Mouse (Mus musculus): ENCODE results near the gene Gucy1b1.

Gucy1b1 gene

DNA sequence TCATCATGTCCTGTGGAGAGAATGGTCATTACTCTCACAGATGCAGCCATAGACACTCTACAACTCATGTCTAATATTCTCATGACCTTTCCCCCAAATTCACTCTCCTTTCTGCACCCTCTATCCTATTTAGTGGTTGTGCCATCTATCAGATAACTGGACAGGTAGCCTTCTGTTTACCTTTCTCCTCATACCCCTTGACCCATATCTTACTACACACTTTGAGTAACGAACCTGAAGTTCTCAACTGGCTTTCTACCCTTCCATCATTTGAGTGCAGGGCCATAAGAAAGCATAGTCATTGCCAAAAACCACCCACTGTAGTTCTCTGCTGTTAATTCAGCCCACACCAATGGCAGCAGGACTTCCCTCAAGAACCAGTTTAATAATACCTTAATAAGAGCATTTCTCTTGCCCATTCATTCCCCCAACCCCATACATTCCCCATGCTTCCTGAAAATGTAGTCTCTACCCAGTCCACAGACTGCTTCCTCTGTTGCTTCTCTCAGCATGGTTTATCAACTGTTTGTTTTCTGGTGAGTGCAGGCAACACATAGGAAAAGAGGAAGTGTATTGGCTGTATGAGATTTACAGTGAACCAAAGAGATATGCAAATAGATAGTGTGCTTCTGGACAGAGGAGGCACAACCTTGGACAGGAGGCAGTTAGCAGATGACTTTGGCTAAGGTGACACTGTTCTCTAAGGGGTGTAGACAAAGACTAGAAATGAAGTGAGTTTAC is 44.3 kb downstream of the Gucy1b1 start:
- no peak for DNase-seq

DNA sequence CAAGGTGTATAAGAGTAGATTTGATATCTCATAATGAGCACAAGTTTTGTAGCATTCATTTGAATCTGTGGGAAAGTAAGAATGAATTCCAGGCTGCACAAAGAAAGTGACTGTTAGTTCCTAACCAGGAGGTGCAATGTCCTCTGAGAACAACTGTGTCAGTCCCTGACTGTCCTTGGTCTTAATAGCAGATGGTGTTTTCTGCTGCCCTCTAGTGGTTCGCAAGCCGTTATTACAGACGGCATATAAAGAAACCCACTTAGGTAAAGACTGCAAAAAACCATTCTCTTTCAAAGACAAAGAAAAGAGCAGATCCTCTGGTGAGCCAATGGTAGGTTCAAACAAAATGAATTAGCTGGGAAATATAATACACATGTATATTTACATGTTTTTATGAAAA is 45.3 kb downstream of the Gucy1b1 start:
- DNase-seq: peak; percentile 23

DNA sequence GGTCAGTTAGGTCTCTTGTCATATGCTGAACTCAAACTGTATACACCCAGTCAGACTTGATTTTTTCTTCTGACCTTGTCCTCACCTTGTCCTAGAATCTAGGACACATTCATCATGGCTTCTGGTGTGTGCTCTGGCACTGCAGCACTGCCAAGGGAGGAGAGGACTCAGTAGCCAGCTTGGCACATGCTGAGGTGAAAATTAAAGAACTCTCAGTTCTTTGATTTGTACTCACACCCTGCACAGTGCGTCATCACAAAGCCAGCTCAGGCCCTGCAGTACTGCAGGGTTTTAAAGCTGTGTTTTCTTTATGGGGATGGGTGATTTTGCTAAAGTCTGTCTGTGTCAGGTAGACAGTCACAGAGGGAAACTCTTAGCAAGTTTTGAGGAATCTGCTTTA is 47.2 kb downstream of the Gucy1b1 start:
- no peak for DNase-seq

DNA sequence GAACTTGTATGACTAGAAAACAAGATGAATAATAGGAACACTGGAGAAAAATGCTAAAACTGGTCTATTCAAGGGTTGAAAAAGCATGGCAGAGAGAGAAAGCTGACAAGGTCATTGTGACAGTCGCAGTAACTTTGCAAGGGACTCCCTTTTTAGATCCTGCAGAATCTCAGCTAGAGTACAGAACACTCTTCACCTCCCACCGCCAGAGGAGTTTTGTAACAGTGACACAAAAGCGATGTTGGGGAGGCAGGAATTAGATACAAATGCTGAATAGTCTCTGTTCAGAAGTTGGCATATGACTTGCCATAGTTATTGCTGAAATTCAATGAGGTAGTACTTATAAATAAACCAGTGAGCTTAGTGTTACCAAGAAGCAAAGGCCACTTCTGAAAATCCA is 51.4 kb downstream of the Gucy1b1 start:
- DNase-seq: no peak

DNA sequence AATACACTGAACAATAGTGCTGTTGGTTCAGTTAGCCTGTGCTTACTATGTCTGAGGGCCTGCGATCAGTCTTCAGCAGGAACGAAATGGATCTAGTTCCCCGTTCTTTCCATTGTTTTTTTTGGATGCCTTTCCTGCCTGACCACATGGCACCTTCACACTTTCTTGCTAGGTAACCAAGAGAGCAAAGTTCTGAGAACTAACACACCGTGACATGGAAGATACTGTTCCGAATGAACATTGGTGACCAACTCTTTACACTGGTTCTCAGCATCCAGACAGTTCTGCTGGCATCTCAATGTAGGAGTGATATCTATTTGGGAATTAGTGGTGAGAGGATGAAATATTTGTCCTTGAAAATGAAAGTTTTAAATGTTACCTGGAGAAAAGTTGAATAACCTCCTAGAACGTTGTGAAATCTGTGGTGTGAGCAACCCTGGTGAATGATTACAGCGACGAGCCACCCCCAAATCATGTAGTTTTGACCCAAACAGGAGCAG is 52.0 kb downstream of the Gucy1b1 start:
- no peak for DNase-seq

DNA sequence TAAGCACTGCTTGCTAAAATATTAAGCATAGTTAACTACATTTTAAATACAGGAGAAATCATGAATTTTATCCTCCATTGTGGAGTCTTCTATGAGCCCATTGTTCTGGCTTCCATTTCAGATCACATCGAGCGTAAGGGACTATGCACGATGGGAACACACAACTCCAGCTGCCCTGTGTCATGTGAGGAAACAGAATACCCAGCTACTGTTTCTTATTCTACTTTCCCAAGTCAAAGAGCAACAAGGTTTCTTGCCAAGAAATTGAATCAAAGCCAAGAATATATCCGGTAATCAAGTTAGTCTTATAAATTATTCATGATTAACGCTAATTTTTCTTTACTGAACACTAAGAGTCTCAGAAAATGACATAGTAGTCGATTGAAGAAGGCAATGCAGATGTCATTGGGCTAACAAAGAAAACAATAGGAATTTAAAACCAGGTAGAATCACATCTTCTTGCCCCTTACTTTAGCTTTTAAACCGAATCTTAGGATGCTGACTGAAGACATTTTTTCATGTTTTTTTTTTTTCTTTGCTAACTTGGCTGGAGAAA is 60.3 kb downstream of the Gucy1b1 start:
- no peak for DNase-seq

DNA sequence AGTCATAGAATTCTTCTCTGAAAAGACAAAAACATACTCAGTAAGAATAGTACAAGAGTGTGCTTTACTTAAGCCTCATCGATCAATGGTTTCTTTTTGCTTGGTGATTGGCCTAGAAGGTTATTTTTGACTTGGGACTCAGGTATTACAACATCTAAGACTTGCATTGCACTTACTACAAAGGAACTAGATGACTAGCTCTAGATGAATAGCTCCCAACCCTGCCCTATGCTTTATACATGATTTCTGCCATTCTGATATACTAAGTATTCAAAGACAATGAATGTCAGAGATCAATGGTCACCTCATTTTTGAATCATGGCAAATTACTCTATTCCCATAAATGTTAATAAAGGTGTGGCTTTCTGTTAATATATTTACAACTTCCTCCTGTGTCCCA is 67.5 kb downstream of the Gucy1b1 start:
- DNase-seq: no peak

DNA sequence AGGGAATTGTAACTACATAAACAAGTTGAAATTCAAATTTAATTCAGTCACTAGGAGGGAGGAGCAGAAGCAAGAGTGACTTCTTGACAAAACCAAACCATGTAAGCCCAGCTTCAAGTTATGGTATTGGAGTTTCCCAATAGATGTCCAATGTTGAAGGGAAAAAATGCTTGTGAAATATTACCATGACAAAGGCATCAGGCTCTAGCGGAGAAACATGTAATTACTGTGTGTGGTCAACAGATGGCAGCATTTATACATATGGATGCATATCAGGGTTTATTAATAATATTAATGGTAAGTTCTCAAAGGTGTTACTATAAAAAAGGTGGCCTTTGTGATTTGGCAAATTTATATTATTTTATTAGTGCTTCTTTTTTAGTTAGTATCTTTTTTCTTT is 78.5 kb downstream of the Gucy1b1 start:
- peak; percentile 20 for DNase-seq

DNA sequence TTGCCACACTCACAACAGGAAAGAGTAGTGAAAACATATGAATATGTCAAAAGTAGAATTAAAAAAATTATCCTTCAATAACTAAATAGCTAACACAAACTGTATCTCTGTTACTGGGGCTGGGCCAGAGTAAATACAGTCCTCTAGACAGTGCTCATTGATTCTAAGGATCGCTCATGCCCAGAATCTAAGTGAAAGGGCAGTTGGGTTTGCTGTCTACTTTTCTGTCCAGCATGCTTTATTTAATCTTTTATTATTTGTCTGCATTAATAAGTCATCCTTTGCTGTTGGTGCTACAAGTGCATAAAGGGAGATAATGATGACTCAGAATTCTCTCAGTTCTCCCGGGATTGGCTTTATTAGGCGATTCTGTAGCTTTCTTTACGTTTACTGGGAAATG is 79.1 kb downstream of the Gucy1b1 start:
- DNase-seq: no peak

DNA sequence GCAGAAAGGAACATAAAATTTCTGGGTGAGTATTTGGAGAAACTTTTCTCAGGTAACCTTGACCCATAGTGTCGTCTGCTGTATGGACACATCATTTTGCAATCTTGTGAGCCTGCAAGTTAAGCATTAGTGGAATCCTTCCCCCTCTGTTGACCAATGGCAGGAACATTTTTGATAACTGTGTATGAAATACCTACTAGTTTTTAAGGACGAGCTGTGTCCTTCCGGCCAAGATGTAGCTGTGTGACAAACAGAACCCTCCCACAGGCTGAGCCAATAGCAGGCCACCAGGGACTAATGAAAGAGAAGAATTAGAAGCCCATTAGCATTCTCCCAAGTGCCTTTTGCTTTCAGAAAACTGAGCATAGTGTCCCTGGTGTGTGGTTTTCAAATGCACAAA is 84.0 kb downstream of the Gucy1b1 start:
- no peak for DNase-seq

DNA sequence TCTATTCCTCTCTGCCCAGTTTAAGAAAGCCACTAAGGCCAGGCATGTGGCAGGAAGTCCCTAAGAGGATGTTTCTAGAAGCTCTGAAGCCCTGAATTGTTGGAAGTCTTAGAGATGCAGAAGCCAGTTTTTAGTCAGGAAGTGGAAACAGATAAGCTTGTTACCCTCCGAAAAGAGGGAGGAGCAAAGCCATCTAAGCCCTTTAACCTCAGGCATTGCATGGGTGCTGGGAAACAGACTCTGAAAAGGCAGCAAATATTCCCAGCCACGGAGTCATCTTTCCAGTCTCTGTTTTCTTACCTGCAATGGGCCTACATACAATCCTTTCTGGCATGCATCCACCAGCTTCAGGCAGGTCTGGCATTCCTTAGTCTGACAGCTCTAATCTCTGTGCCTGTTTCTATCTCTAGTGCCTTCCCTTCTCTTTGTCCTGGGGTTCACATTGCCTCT is 84.8 kb downstream of the Gucy1b1 start:
- no peak for DNase-seq

DNA sequence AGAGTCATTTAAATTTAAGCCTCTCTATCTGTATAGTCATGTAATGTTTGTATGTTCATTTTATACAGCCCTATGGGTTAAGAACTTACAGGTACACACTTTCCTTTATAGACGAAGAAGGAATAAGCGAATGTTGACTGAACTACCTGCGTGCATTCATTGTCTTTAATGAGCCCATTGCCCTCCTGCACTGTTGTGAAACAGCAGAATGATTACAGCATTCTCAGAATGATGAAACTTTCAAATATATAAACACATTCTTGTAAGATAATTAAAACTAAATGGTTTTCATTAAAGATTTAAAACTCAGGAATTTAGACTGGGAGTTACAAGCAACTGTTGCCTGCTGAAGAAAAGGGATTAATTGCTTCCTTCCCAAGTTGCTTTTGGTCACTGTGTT is 86.9 kb downstream of the Gucy1b1 start:
- no peak for DNase-seq

DNA sequence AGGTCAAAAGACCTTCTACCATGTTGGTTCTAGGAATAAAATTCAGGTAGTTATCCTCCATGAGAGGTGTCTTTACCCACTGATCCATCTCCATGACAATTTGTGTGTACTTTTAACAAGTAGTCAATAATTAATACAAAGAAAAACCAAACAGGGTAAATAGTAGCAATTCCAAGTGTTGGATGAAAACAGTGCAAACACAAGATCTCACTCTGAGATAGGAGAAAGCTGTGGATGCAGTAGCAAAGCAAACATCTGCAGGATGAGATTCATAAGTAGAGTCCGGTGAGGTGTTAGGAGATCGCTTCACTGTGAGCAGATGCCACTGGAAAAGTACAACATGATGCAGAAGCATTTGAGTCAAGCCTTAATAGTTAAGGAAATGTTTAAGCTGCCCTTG is 88.4 kb downstream of the Gucy1b1 start:
- no peak for DNase-seq

DNA sequence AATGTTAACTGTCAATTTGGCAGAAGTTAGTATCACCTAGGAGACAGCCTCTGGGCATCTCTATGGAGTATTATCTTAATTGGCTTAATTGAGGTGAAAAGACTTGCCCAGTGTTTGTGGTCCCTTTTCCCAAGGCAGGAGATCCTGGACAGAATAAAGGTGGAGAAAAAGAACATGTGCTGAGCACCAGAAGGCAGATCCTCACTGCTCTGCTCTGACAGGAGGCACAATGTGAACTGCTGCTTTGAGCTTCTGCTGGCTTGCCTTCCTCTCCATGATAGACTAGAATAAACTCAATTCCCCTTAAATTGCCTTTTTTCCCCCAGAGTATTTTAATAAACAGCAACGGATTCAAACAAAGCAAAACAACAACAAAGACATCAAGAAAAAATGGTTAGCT is 89.4 kb downstream of the Gucy1b1 start:
- DNase-seq: no peak

DNA sequence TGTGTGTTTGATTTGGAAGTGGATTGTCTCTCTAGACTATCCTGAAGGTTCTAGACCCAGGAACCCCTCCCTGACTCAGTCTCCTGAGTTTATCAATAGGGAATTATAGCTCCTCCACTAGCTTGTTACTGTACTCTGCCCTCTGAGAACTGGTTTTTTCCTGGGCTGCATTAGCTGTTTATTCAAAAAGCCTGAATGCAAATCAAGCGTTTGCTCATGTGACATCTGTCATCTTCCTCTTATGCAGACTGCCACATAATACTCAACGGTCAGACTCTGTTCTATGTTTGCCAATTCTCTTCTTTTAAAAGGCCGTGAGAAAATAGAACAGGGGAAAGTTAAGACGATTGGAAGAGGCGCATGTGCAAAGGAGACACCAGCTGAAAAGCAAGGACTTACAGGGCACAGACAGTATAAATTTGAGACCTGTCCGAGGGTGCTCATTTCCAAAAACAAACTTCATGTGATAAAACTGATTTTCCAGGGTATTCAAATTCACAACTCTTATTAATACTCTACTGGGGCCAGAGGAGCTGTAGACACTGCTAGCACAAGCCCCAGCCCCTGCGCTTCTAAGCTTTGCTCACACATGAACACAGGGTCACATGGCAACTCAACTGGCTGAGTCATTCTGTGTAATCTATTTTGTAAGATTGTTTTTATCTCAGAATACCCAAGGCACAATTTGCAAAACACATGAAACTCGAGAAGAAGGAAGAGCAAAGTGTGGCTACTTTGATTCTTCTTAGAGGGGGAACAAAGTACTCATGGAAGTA is 91.2 kb downstream of the Gucy1b1 start:
- no peak for DNase-seq

Measured in cerebellum, adult 11 months (tissue).